Comparison of ENCODE assay signal across 15 mouse cellular contexts in genomic region chr14:103792726-103793125, GRCm38 (mm10). TPM values are rescaled to one million over a fixed set of nuclear protein-coding genes. Genes with fewer than 3 reads are reported as not detected.
DNase-seq lines count a peak whose midpoint lies in the region; ATAC-seq and TF ChIP-seq lines count a peak whose summit lies in the region.
"Had no signal": no experiment of that assay in that cellular context is flagged by ENCODE, and none has a peak within 500 bp of the region (broad histone marks: within the 10 kb centered on the region; RNA-seq: fewer than 3 reads in every experiment).

No protein-coding gene starts in this region.

- H3K9ac ChIP-seq in heart, postnatal 0 days (replicated peaks; ENCODE audit: low read depth, low read length), result no peak overlapping the region
- H3K9ac ChIP-seq in midbrain, embryonic 11.5 days (ENCODE audit: low read length), result no peak overlapping the region; the same call in 1 of the 2 replicates
- no peak overlapping the region for H3K9ac ChIP-seq in midbrain, embryonic 16.5 days (ENCODE audit: low read depth, low read length)
- H3K9ac ChIP-seq: neural tube, embryonic 12.5 days had no signal

- no peaks in the 10 kb centered on the region for H3K27me3 ChIP-seq in heart, postnatal 0 days (ENCODE audit: control insufficient read depth, insufficient read depth, low read length)
- no peaks in the 10 kb centered on the region for H3K27me3 ChIP-seq in midbrain, embryonic 11.5 days (ENCODE audit: control insufficient read depth, insufficient read depth, low read length)
- no peaks in the 10 kb centered on the region for H3K27me3 ChIP-seq in midbrain, embryonic 16.5 days (ENCODE audit: control insufficient read depth, insufficient read depth, low read depth, low read length)
- H3K27me3 ChIP-seq: neural tube, embryonic 12.5 days had no signal

- H3K4me1 ChIP-seq in heart, postnatal 0 days (ENCODE audit: control insufficient read depth, insufficient read depth), result no peaks in the 10 kb centered on the region
- H3K4me1 ChIP-seq in midbrain, embryonic 11.5 days (ENCODE audit: control insufficient read depth, insufficient read depth, low read length), result peaks cover 8% of the 10 kb centered on the region
- peaks cover 2% of the 10 kb centered on the region; the same call in 1 of the 2 replicates for H3K4me1 ChIP-seq in midbrain, embryonic 16.5 days (ENCODE audit: control insufficient read depth, insufficient read depth, low read length)
- H3K4me1 ChIP-seq: limb, embryonic 10.5 days had no signal

- no peak for TF ChIP-seq EP300 in heart, postnatal 0 days (IDR thresholded peaks at IDR 0.05; ENCODE audit: low read depth)

- no peak overlapping the region for H3K4me3 ChIP-seq in heart, postnatal 0 days (ENCODE audit: low read depth, low read length)
- H3K4me3 ChIP-seq in midbrain, embryonic 11.5 days (ENCODE audit: low read depth, low read length), result no peak overlapping the region
- H3K4me3 ChIP-seq in midbrain, embryonic 16.5 days (ENCODE audit: low read depth, low read length), result no peak overlapping the region
- H3K4me3 ChIP-seq: limb, embryonic 10.5 days; neural tube, embryonic 12.5 days had no signal

- peak; percentile 8 for DNase-seq in heart, postnatal 0 days (ENCODE audit: low spot score)
- no peak for DNase-seq in heart, postnatal 4 days
- DNase-seq in midbrain, embryonic 11.5 days (ENCODE audit: low spot score, missing footprints), result peak; percentile 86
- peak; percentile 35 for DNase-seq in embryo, embryonic 9.5 days (ENCODE audit: extremely low spot score)
- peak; percentile 46 for DNase-seq in retina, embryonic 14.5 days (ENCODE audit: low spot score)
- DNase-seq in spleen, postnatal 14 days (ENCODE audit: low spot score in 2 of 2), result no peak
- DNase-seq: cerebellum, adult 9-11 months; heart, adult 11 months; kidney, adult 9 months; lung, adult 2 months; lung, postnatal 36 days had no signal

- WGBS in heart, postnatal 0 days, result 8% methylated on average over 1 of the region's 1 CpGs
- 14% methylated on average over 1 of the region's 1 CpGs for WGBS in midbrain, embryonic 11.5 days
- WGBS in midbrain, embryonic 16.5 days, result 25% methylated on average over 1 of the region's 1 CpGs

- H3K27ac ChIP-seq in heart, postnatal 0 days (ENCODE audit: low read depth), result no peak overlapping the region
- no peak overlapping the region for H3K27ac ChIP-seq in midbrain, embryonic 11.5 days (ENCODE audit: low read depth, low read length)
- H3K27ac ChIP-seq in midbrain, embryonic 16.5 days (ENCODE audit: low read length), result no peak overlapping the region
- H3K27ac ChIP-seq: limb, embryonic 10.5 days; neural tube, embryonic 12.5 days had no signal

- no peak overlapping the region for H3K4me2 ChIP-seq in heart, postnatal 0 days (ENCODE audit: low read depth, low read length)
- no peak overlapping the region for H3K4me2 ChIP-seq in midbrain, embryonic 11.5 days
- H3K4me2 ChIP-seq in midbrain, embryonic 16.5 days (ENCODE audit: low read length), result no peak overlapping the region
- H3K4me2 ChIP-seq: liver, embryonic 11.5 days; neural tube, embryonic 12.5 days had no signal

- no peak for TF ChIP-seq CTCF in heart, postnatal 0 days (IDR thresholded peaks at IDR 0.05; ENCODE audit: low read depth)

- H3K36me3 ChIP-seq in heart, postnatal 0 days (replicated peaks; ENCODE audit: control insufficient read depth, insufficient read depth, low read length), result no peaks in the 10 kb centered on the region
- H3K36me3 ChIP-seq in midbrain, embryonic 11.5 days (ENCODE audit: control insufficient read depth, insufficient read depth, low read length), result no peaks in the 10 kb centered on the region
- no peaks in the 10 kb centered on the region for H3K36me3 ChIP-seq in midbrain, embryonic 16.5 days (ENCODE audit: control insufficient read depth, insufficient read depth, low read length)
- H3K36me3 ChIP-seq: limb, embryonic 10.5 days; neural tube, embryonic 12.5 days had no signal

- no peaks in the 10 kb centered on the region for H3K9me3 ChIP-seq in heart, postnatal 0 days (replicated peaks; ENCODE audit: control insufficient read depth, low read length)
- no peaks in the 10 kb centered on the region for H3K9me3 ChIP-seq in midbrain, embryonic 11.5 days (ENCODE audit: control insufficient read depth, low read length)
- H3K9me3 ChIP-seq in midbrain, embryonic 16.5 days (replicated peaks; ENCODE audit: control insufficient read depth, low read length, poor library complexity, severe bottlenecking), result no peaks in the 10 kb centered on the region; the same call in 1 of the 2 replicates
- H3K9me3 ChIP-seq: limb, embryonic 10.5 days had no signal

- ATAC-seq in heart, postnatal 0 days (ENCODE audit: insufficient read depth, low read depth), result no peak
- ATAC-seq in midbrain, embryonic 11.5 days (ENCODE audit: low FRiP score), result peak; percentile 75
- ATAC-seq in midbrain, embryonic 16.5 days, result no peak

RNA-seq across cellular contexts. Expression of gene Ednrb, which starts 51.5 kb away (rescaled TPM):
- total RNA-seq in heart, postnatal 0 days (2014; rRNA removed; ENCODE audit: low replicate concordance), result 63.6 and 72.5 TPM in 2 replicates
- 55.4 and 61.8 TPM in 2 replicates for polyA plus RNA-seq in heart, postnatal 0 days (2015; fragmentation: Nextera tagmentation; extraction: Ambion mirVana)
- total RNA-seq in heart, postnatal 4 days (2021), result 10 to 100 TPM; 38.1 to 42.6 TPM
- 103 and 126 TPM in 2 replicates for polyA plus RNA-seq in midbrain, embryonic 11.5 days (2014; fragmentation: Nextera tagmentation; extraction: Ambion mirVana)
- 81.5 and 114 TPM in 2 replicates for polyA plus RNA-seq in midbrain, embryonic 16.5 days (2015; fragmentation: Nextera tagmentation; extraction: Ambion mirVana)

Comparison
In these comparisons a context has a peak if more than half of its experiments do, and no peak if none do; other contexts are left out.
1. DNase-seq: peak in heart, postnatal 0 days (single experiment), midbrain, embryonic 11.5 days (single experiment), embryo, embryonic 9.5 days (single experiment) and retina, embryonic 14.5 days (single experiment); none in heart, postnatal 4 days (single experiment) and spleen, postnatal 14 days (0 of 2).